Mouse (Mus musculus) bone marrow, adult 2 months (tissue): ENCODE measurements around the gene Zfp146.

Experiments used
- CTCF ChIP-seq: fragments of 200-500 bp; IDR thresholded peaks from 2 replicates; pipeline ENCODE4 v1.5.1; 2011; ENCODE audit warnings: low read length, control low read depth; ENCODE audit not compliant: control insufficient read depth, insufficient read depth
- POLR2A ChIP-seq: fragments of 200-500 bp; IDR thresholded peaks from 2 replicates; pipeline ENCODE4 v1.6.1; 2011; ENCODE audit warnings: low read depth, mild to moderate bottlenecking, control low read depth, low read length, borderline replicate concordance; ENCODE audit not compliant: control insufficient read depth

- TF ChIP-seq POLR2A = peak; percentile 37; the same call in 1 of the 2 replicates
- TF ChIP-seq CTCF = no peak
Observed at GRCm38 (mm10) chr7:30193581-30194100, 24.1 kb upstream of the Zfp146 start.
